Mouse (Mus musculus) CD4-positive naive resting alpha-beta T cell, adult 76 days (primary cell): ENCODE data around the gene Serpina3i. TPM values are rescaled to one million over a fixed set of nuclear protein-coding genes. Genes with fewer than 3 reads are reported as not detected.

Source experiments
- total RNA-seq: library from RNA; stranded (reverse); gene quantifications from one replicate; pipeline ENCODE4 v1.2.4, GENCODE M21; 2023

The Serpina3i gene
- total RNA-seq, result not detected

GRCm38 (mm10) chr12:104262863-104263262, at the start of gene Serpina3i:
Serpina3i (plus strand) TSS chr12:104263122.

GRCm38 (mm10) chr12:104214445-104214753, 48.5 kb upstream of the Serpina3i start, which contains the start of gene Serpina3f:
Serpina3f (plus strand) TSS chr12:104214544.

GRCm38 (mm10) chr12:104235915-104236314, 27.0 kb upstream of the Serpina3i start, which contains the start of gene Serpina3g:
Serpina3g (plus strand) TSS chr12:104236245.

GRCm38 (mm10) chr12:104314253-104314652, 51.3 kb downstream of the Serpina3i start, which contains the start of gene Serpina3j:
Serpina3j (plus strand) TSS chr12:104314553.

Other genes starting within 250 kb of the Serpina3i start
- not detected for gene Serpina9, start 249.4 kb upstream of the Serpina3i start, total RNA-seq
- gene Serpina12, start 218.7 kb upstream of the Serpina3i start, total RNA-seq, result not detected
- gene Serpina5, start 162.0 kb upstream of the Serpina3i start, total RNA-seq, result not detected
- not detected for gene Serpina3a, start 150.4 kb upstream of the Serpina3i start, total RNA-seq
- not detected for gene Serpina3b, start 135.1 kb upstream of the Serpina3i start, total RNA-seq
- gene Serpina3c, start 109.3 kb upstream of the Serpina3i start, total RNA-seq, result not detected
- 1.1 TPM for gene Serpina3f, start 48.6 kb upstream of the Serpina3i start, total RNA-seq
- 12.3 TPM for gene Serpina3g, start 26.9 kb upstream of the Serpina3i start, total RNA-seq
- gene Serpina3j, start 51.4 kb downstream of the Serpina3i start, total RNA-seq, result not detected
- not detected for gene Serpina3k, start 75.4 kb downstream of the Serpina3i start, total RNA-seq
- gene Serpina3m, start 75.4 kb downstream of the Serpina3i start, total RNA-seq, result not detected
- not detected for gene Serpina3n, start 143.6 kb downstream of the Serpina3i start, total RNA-seq
- gene Gsc, start 210.2 kb downstream of the Serpina3i start, total RNA-seq, result not detected